Mouse (Mus musculus) bone marrow macrophage, adult 2 months (primary cell): ENCODE results near the gene Arhgef1.

Experiments used
- CTCF ChIP-seq: IDR thresholded peaks from 2 replicates; pipeline ENCODE4 v1.5.1; 2012; ENCODE audit warnings: low read depth, mild to moderate bottlenecking, low read length, moderate library complexity
- POLR2A ChIP-seq: IDR thresholded peaks from 2 replicates; pipeline ENCODE4 v1.6.1; 2012; ENCODE audit warnings: mild to moderate bottlenecking, low read depth, low read length, borderline replicate concordance

DNA sequence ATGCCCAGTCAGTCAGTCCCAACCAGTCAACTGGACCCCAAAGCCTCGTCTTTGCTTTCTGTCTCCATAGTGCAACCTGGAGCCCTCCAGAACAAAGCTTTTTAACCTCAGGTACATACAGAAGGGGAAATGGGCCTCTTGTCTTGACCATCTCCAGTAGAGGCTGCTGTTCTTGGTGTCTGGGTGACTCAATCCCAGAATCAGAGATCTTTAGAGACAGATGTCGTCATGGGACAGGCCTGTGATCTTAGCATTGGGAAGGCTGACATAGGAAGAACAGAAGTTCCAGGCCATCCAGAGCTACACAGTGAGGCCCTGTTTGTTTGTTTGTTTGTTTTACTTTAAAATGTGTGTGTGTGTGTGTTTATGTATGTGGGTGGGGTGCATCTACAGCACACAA, 61.6 kb downstream of the Arhgef1 start:
- TF ChIP-seq CTCF: no peak
- TF ChIP-seq POLR2A: no peak
